Mouse (Mus musculus) CH12.LX (cell line): ENCODE data around the gene Isg15. TPM values are rescaled to one million over a fixed set of nuclear protein-coding genes. Genes with fewer than 3 reads are reported as not detected.

ENCODE experiments used
- DNase-seq: peaks from one replicate; pipeline ENCODE4 v3.0.0-alpha.2; 2013; ENCODE audit errors: extremely low read depth
- H3K27ac ChIP-seq: 2 replicates; pipeline ENCODE4 v1.5.1; 2012; ENCODE audit warnings: low read depth, mild to moderate bottlenecking, control low read depth, moderate library complexity; ENCODE audit not compliant: insufficient read depth
- H3K27me3 ChIP-seq: replicated peaks from 2 replicates; pipeline ENCODE3; 2012; ENCODE audit warnings: inconsistent platforms
- H3K36me3 ChIP-seq, 2 experiments: replicated peaks in 1 of 2; 2 replicates each; pipeline versions ENCODE3 to v1.6.1; 2012; ENCODE audit warnings: inconsistent platforms in 1 of 2, low read length in 1 of 2, mild to moderate bottlenecking in 1 of 2, mixed read lengths in 1 of 2, moderate library complexity in 1 of 2; ENCODE audit not compliant: control insufficient read depth in 1 of 2, insufficient read depth in 1 of 2
- H3K4me1 ChIP-seq, 2 experiments: 2 replicates each; pipeline ENCODE4 v1.6.1; 2012; ENCODE audit warnings: inconsistent platforms in 1 of 2, moderate library complexity in 1 of 2; ENCODE audit not compliant: insufficient read depth in 2 of 2, control insufficient read depth in 1 of 2
- H3K4me2 ChIP-seq: 2 replicates; pipeline ENCODE4 v1.6.1; 2012; ENCODE audit warnings: low read depth, mild to moderate bottlenecking, control low read depth; ENCODE audit not compliant: poor library complexity, insufficient read depth, severe bottlenecking
- H3K4me3 ChIP-seq, 3 experiments: fragments of 150-350 bp in 1 of 3; sonication (generic) in 1 of 3; replicated peaks in 1 of 3; 2 replicates each; pipeline versions ENCODE3 to v1.5.1; 2011 to 2012; ENCODE audit warnings: low read depth in 2 of 3, low read length in 2 of 3, mild to moderate bottlenecking in 2 of 3, moderate library complexity in 2 of 3, control low read depth in 1 of 3, improper control_type of control experiment in 1 of 3, inconsistent platforms in 1 of 3, mixed read lengths in 1 of 3; ENCODE audit not compliant: poor library complexity in 1 of 3
- H3K79me2 ChIP-seq: replicated peaks from 2 replicates; pipeline ENCODE4 v1.6.1; 2012; ENCODE audit warnings: mild to moderate bottlenecking, moderate library complexity; ENCODE audit not compliant: control insufficient read depth, poor library complexity, insufficient read depth, severe bottlenecking; ENCODE audit errors: extremely low read depth
- H3K9ac ChIP-seq: 2 replicates; pipeline ENCODE4 v1.6.1; 2012; ENCODE audit warnings: low read depth, mild to moderate bottlenecking, control low read depth, moderate library complexity; ENCODE audit not compliant: insufficient read depth
- H3K9me3 ChIP-seq: replicated peaks from 2 replicates; pipeline ENCODE3; 2012; ENCODE audit warnings: low read length, inconsistent platforms, mixed read lengths
- BHLHE40 ChIP-seq: IDR thresholded peaks from 2 replicates; pipeline ENCODE4 v1.6.1; 2011; ENCODE audit warnings: mild to moderate bottlenecking, low read depth, low read length, improper control_type of control experiment
- CHD1 ChIP-seq: IDR thresholded peaks from 2 replicates; pipeline ENCODE4 v1.6.1; 2012; ENCODE audit warnings: low read depth, low read length, improper control_type of control experiment, inconsistent platforms
- CHD2 ChIP-seq: IDR thresholded peaks from 2 replicates; pipeline ENCODE4 v1.6.1; 2011; ENCODE audit warnings: low read length, improper control_type of control experiment
- ELF1 ChIP-seq: IDR thresholded peaks from 2 replicates; pipeline ENCODE4 v1.6.1; 2014; ENCODE audit warnings: low read depth, mild to moderate bottlenecking, inconsistent platforms, low read length, improper control_type of control experiment
- EP300 ChIP-seq: IDR thresholded peaks from 2 replicates; pipeline ENCODE4 v1.6.1; 2011; ENCODE audit warnings: low read length, improper control_type of control experiment
- ETS1 ChIP-seq: conservative IDR thresholded peaks from 2 replicates; pipeline ENCODE4 v1.6.1; 2012; ENCODE audit warnings: low read depth, mild to moderate bottlenecking, inconsistent platforms, low read length, improper control_type of control experiment, moderate library complexity
- GABPA ChIP-seq: IDR thresholded peaks from 2 replicates; pipeline ENCODE4 v1.6.1; 2012; ENCODE audit warnings: low read depth, low read length, improper control_type of control experiment, inconsistent platforms; ENCODE audit not compliant: insufficient replicate concordance
- HCFC1 ChIP-seq: IDR thresholded peaks from 2 replicates; pipeline ENCODE4 v1.6.1; 2012; ENCODE audit warnings: low read depth, mild to moderate bottlenecking, inconsistent platforms, low read length, improper control_type of control experiment
- IRF4 ChIP-seq: IDR thresholded peaks from 2 replicates; pipeline ENCODE4 v1.6.1; 2014; ENCODE audit warnings: low read depth, mild to moderate bottlenecking, inconsistent platforms, low read length, improper control_type of control experiment
- JUN ChIP-seq: IDR thresholded peaks from 2 replicates; pipeline ENCODE4 v1.6.1; 2011; ENCODE audit warnings: low read depth, mild to moderate bottlenecking, low read length, improper control_type of control experiment, moderate library complexity; ENCODE audit not compliant: insufficient read depth
- JUND ChIP-seq: conservative IDR thresholded peaks from 2 replicates; pipeline ENCODE4 v1.6.1; 2011; ENCODE audit warnings: low read depth, low read length, improper control_type of control experiment
- MXI1 ChIP-seq: IDR thresholded peaks from 2 replicates; pipeline ENCODE4 v1.6.1; 2011; ENCODE audit warnings: mild to moderate bottlenecking, low read depth, low read length, improper control_type of control experiment
- NELFE ChIP-seq: IDR thresholded peaks from 2 replicates; pipeline ENCODE4 v1.6.1; 2011; ENCODE audit warnings: low read depth, low read length, improper control_type of control experiment
- PAX5 ChIP-seq: IDR thresholded peaks from 2 replicates; pipeline ENCODE4 v1.6.1; 2012; ENCODE audit warnings: low read length, inconsistent platforms, mixed read lengths
- POLR2A ChIP-seq: IDR thresholded peaks from 2 replicates; pipeline ENCODE4 v1.6.1; 2011; ENCODE audit warnings: low read depth, mild to moderate bottlenecking, improper control_type of control experiment, low read length
- POLR2AphosphoS2 ChIP-seq: IDR thresholded peaks from 2 replicates; pipeline ENCODE4 v1.6.1; 2011; ENCODE audit warnings: low read depth, low read length, improper control_type of control experiment
- RAD21 ChIP-seq: IDR thresholded peaks from 2 replicates; pipeline ENCODE4 v1.6.1; 2011; ENCODE audit warnings: low read depth, mild to moderate bottlenecking, low read length, improper control_type of control experiment, moderate library complexity
- RCOR1 ChIP-seq: conservative IDR thresholded peaks from 2 replicates; pipeline ENCODE4 v1.6.1; 2012; ENCODE audit warnings: low read depth, mild to moderate bottlenecking, inconsistent platforms, low read length, improper control_type of control experiment
- SMC3 ChIP-seq: IDR thresholded peaks from 2 replicates; pipeline ENCODE4 v1.6.1; 2011; ENCODE audit warnings: low read depth, low read length, improper control_type of control experiment
- TBP ChIP-seq: conservative IDR thresholded peaks from 2 replicates; pipeline ENCODE4 v1.6.1; 2011; ENCODE audit warnings: low read depth, low read length, improper control_type of control experiment
- TCF12 ChIP-seq: IDR thresholded peaks from 2 replicates; pipeline ENCODE4 v1.6.1; 2014; ENCODE audit warnings: low read depth, mild to moderate bottlenecking, inconsistent platforms, low read length, improper control_type of control experiment
- UBTF ChIP-seq: IDR thresholded peaks from 2 replicates; pipeline ENCODE4 v1.6.1; 2012; ENCODE audit warnings: low read depth, mild to moderate bottlenecking, inconsistent platforms, low read length, improper control_type of control experiment, moderate library complexity
- USF2 ChIP-seq: conservative IDR thresholded peaks from 2 replicates; pipeline ENCODE4 v1.6.1; 2011; ENCODE audit warnings: low read depth, low read length, improper control_type of control experiment
- ZMIZ1 ChIP-seq: IDR thresholded peaks from 2 replicates; pipeline ENCODE4 v1.6.1; 2012; ENCODE audit warnings: low read depth, mild to moderate bottlenecking, inconsistent platforms, low read length, improper control_type of control experiment
- ZNF384 ChIP-seq: IDR thresholded peaks from 2 replicates; pipeline ENCODE4 v1.6.1; 2012; ENCODE audit warnings: low read depth, low read length, improper control_type of control experiment, inconsistent platforms
- dilution Hi-C: fragments of 300-500 bp; cut with MboI; formaldehyde crosslinking; loops from 2 replicates; pipeline ENCODE4 v1.14.3; 2020; ENCODE audit warnings: low sequenced_read_pairs; ENCODE audit not compliant: extremely low pct_unique_long_range_greater_than_20kb, extremely low pct_ligation_motif_present
- in situ Hi-C: fragments of 300-500 bp; cut with MboI; formaldehyde crosslinking; loops from 3 replicates; pipeline ENCODE4 v1.14.3; 2019; ENCODE audit warnings: low sequenced_read_pairs, low pct_ligation_motif_present, low pct_unique_long_range_greater_than_20kb, mixed read lengths
- polyA plus RNA-seq: library from polyadenylated mRNA; unstranded; fragments of >175 nt; gene quantifications from 2 replicates; pipeline ENCODE4 v1.2.1, GENCODE M21; 2012; ENCODE audit warnings: low read depth; ENCODE audit not compliant: insufficient read length
- total RNA-seq, 2 experiments: library from RNA; depleted of rRNA; stranded (reverse); fragments of 300-350 nt in 1 of 2; fragments of >200 nt in 1 of 2; gene quantifications; 2 replicates each; pipeline ENCODE4 v1.2.3; 2012 to 2014

Isg15 gene
- total RNA-seq (2012; rRNA removed) (4.5 and 6.8 TPM in 2 replicates), total RNA-seq (2014; rRNA removed) (4.8 TPM in 2 replicates), polyA plus RNA-seq (6.0 and 10.4 TPM in 2 replicates)

- Histone ChIP-seq H3K4me1 (peaks cover 12 to 45% of the 10 kb centered on the region in 2 experiments), H3K27ac (peak within 1 kb of the TSS; percentile 39), H3K9ac (peak within 1 kb of the TSS; percentile 46), H3K9me3 (no peaks in the 10 kb centered on the region), H3K27me3 (peaks cover 39% of the 10 kb centered on the region), H3K4me2 (peak within 1 kb of the TSS; percentile 69), H3K36me3 (no peaks in the 10 kb centered on the region), H3K79me2 (no peaks in the 10 kb centered on the region), H3K4me3 (peak within 1 kb of the TSS; percentile 31 to 46 (median 43))
- in situ Hi-C loops (no loop called here), dilution Hi-C loops (no loop called here)
- peak; percentile 53 for TF ChIP-seq POLR2A
- TF ChIP-seq IRF4, result peak; percentile 75
- TF ChIP-seq TCF12, result no peak
- peak; percentile 60; the same call in 1 of the 2 replicates for TF ChIP-seq ETS1
- TF ChIP-seq ZMIZ1, result no peak
- TF ChIP-seq HCFC1, result no peak
- TF ChIP-seq TBP, result peak; percentile 59; the same call in 1 of the 2 replicates
- no peak for TF ChIP-seq NELFE
- no peak for TF ChIP-seq SMC3
- TF ChIP-seq BHLHE40, result no peak
- TF ChIP-seq USF2, result no peak
- no peak for TF ChIP-seq PAX5
- no peak for TF ChIP-seq RAD21
- no peak for TF ChIP-seq JUND
- no peak for TF ChIP-seq MXI1
- TF ChIP-seq JUN, result no peak
- no peak for TF ChIP-seq POLR2AphosphoS2
- no peak for TF ChIP-seq CHD2
- no peak for TF ChIP-seq RCOR1
- TF ChIP-seq ZNF384, result 0 out of 2 replicates have a peak, but pooled peaks have one; percentile 36
- TF ChIP-seq EP300, result no peak
- TF ChIP-seq GABPA, result no peak
- TF ChIP-seq UBTF, result no peak
- no peak for TF ChIP-seq CHD1
- TF ChIP-seq ELF1, result no peak
- peak; percentile 61 for DNase-seq
Observed at GRCm38 (mm10) chr4:156200623-156201475, at the start of gene Isg15. TSS of gene Isg15 (minus strand) at chr4:156200818.
